Mouse (Mus musculus): ENCODE results near the gene Bhmt2. TPM values are rescaled to one million over a fixed set of nuclear protein-coding genes. Genes with fewer than 3 reads are reported as not detected.
A peak's percentile ranks its signal among the peaks of the same experiment; 100 is the strongest.

Bhmt2 gene
- polyA plus RNA-seq, 1 experiment from 2014 or later, result 162 TPM

DNA sequence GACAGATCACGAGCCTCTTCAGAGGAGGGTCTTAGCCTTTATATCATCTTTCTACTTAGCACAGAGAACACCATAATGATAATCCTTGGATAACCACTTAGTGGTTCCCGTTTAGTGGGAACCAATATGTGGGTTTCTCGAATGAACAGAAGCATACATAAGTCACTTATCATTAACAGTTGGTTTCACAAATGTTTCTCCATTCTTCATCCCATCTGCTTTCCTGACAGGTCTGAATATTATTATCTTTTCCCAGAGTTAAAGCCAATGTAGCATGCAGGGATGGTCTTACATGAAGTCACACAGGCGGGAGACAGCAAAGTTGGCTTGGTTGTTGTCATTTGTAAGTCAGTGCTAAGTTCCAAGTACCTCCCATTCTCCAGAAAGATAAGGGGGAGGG lies 6.5 kb downstream of the Bhmt2 start:
- Histone ChIP-seq H3K4me2 (ENCODE audit: low read depth, low read length) (no peak overlapping the region), H3K4me3 (ENCODE audit: low read depth, low read length) (no peak overlapping the region), H3K9ac (replicated peaks) (no peak overlapping the region), H3K4me1 (ENCODE audit: insufficient read depth) (no peaks in the 10 kb centered on the region), H3K27me3 (ENCODE audit: insufficient read depth, low read length) (no peaks in the 10 kb centered on the region), H3K27ac (ENCODE audit: low read depth) (no peak overlapping the region), H3K9me3 (ENCODE audit: low read length) (no peaks in the 10 kb centered on the region), H3K36me3 (replicated peaks; ENCODE audit: insufficient read depth, low read length) (peaks cover 8% of the 10 kb centered on the region; the same call in 1 of the 2 replicates)
- TF ChIP-seq CTCF (IDR thresholded peaks at IDR 0.05; ENCODE audit: low read depth) (no peak), EP300 (IDR thresholded peaks at IDR 0.05; ENCODE audit: low read depth) (no peak)
- WGBS (ENCODE audit: insufficient replicate concordance), result 81% methylated on average over 4 of the region's 4 CpGs
- no peak for DNase-seq
- no peak for ATAC-seq

DNA sequence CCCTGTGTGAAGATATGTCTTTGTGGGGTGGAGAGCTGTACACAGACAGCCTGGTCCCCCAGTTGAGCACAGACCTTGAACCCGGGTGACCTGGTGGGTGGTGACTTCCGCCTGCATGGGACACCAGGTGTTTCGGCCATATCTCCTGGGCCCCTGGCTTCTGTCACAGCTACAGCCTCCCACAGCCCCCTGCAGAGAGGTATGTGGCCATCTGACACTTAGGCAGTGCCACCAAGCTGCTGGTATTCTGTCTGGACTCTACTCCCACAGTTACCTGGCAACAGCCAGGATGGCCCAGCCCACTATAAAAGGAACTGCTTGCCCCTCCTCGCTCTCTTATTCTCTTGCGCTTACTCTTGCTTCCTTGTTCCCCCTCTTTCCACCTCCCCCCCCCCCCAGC lies 16.2 kb downstream of the Bhmt2 start:
- H3K27ac ChIP-seq (ENCODE audit: low read depth), result no peak overlapping the region
- H3K4me3 ChIP-seq (ENCODE audit: low read depth, low read length), result no peak overlapping the region
- TF ChIP-seq CTCF (IDR thresholded peaks at IDR 0.05; ENCODE audit: low read depth) (no peak), EP300 (IDR thresholded peaks at IDR 0.05; ENCODE audit: low read depth) (no peak)
- H3K9ac ChIP-seq (replicated peaks), result no peak overlapping the region
- no peaks in the 10 kb centered on the region for H3K27me3 ChIP-seq (ENCODE audit: insufficient read depth, low read length)
- ATAC-seq, result no peak
- no peaks in the 10 kb centered on the region for H3K4me1 ChIP-seq (ENCODE audit: insufficient read depth)
- no peaks in the 10 kb centered on the region for H3K9me3 ChIP-seq (ENCODE audit: low read length)
- peaks cover 15% of the 10 kb centered on the region for H3K36me3 ChIP-seq (replicated peaks; ENCODE audit: insufficient read depth, low read length)
- no peak for DNase-seq
- H3K4me2 ChIP-seq (ENCODE audit: low read depth, low read length), result no peak overlapping the region
- WGBS (ENCODE audit: insufficient replicate concordance), result 79% methylated on average over 5 of the region's 5 CpGs

DNA sequence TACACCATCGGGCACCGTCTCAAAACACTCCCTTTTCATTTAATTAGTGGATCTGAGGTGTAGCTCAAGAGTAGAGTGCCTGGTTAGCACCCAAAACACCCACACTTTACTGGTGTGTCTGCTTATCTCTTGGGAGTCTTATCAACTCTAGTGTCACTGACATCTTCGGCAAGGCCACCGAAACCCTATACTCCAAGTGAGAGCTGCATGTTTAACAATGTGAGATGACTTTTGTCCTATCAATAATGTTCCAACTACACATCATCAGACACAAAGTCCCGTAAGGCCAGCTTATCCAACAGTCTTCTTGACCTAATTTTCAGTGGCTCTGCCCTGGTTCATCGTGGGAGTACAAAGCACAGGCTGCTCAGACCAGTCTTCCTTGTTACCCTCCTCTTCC lies 20.7 kb downstream of the Bhmt2 start:
- Histone ChIP-seq H3K9ac (replicated peaks) (no peak overlapping the region), H3K9me3 (ENCODE audit: low read length) (no peaks in the 10 kb centered on the region), H3K27me3 (ENCODE audit: insufficient read depth, low read length) (no peaks in the 10 kb centered on the region), H3K27ac (ENCODE audit: low read depth) (peak overlapping the region; percentile 86), H3K4me2 (ENCODE audit: low read depth, low read length) (no peak overlapping the region), H3K36me3 (replicated peaks; ENCODE audit: insufficient read depth, low read length) (peaks cover 6% of the 10 kb centered on the region), H3K4me3 (ENCODE audit: low read depth, low read length) (no peak overlapping the region), H3K4me1 (ENCODE audit: insufficient read depth) (no peaks in the 10 kb centered on the region)
- 53% methylated on average over 6 of the region's 6 CpGs for WGBS (ENCODE audit: insufficient replicate concordance)
- ATAC-seq, result peak; percentile 22
- DNase-seq, result no peak
- no peak for TF ChIP-seq CTCF (IDR thresholded peaks at IDR 0.05; ENCODE audit: low read depth)
- peak; percentile 81 for TF ChIP-seq EP300 (IDR thresholded peaks at IDR 0.05; ENCODE audit: low read depth)

DNA sequence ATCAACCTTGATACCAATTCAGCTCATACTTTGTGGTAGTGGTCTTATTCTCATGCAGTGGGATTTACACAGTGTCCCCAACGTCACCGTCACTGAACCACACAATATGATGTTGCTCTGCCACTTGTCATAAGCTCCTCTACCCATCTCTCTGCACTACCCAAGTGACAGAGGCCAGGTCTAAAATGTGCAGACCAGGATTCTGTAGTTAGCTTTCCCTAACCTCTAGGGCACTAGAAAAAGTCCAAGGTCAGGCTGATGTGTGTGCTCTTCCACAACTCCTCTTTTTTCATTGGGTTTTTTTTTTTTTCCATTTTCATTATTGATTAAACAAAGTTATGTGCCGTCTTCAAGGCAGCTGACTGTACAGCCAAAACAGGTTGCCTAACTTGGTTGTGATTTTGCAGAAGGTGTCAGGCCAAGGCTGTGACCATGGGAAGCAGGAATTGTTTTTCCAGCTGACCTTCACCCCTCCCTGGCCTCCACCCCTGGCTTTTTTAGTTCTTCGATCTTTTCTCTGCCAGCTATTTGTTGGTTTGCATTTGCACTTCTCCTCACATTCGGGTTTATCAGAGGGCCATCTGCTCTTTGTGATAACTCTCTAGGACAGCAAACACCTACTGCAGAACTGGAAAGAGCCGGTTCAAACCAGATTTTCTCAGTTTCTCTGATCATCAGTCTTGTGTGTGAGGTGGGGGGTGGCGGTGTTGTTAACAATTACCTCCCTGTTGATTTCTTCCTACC lies 25.5 kb downstream of the Bhmt2 start:
- TF ChIP-seq EP300 (IDR thresholded peaks at IDR 0.05; ENCODE audit: low read depth) (peak; percentile 81; the same call in 1 of the 2 replicates), CTCF (IDR thresholded peaks at IDR 0.05; ENCODE audit: low read depth) (no peak)
- Histone ChIP-seq H3K9ac (replicated peaks) (no peak overlapping the region), H3K27ac (ENCODE audit: low read depth) (peak overlapping the region; percentile 95), H3K4me3 (ENCODE audit: low read depth, low read length) (no peak overlapping the region), H3K27me3 (ENCODE audit: insufficient read depth, low read length) (no peaks in the 10 kb centered on the region), H3K4me1 (ENCODE audit: insufficient read depth) (no peaks in the 10 kb centered on the region), H3K4me2 (ENCODE audit: low read depth, low read length) (no peak overlapping the region), H3K36me3 (replicated peaks; ENCODE audit: insufficient read depth, low read length) (no peaks in the 10 kb centered on the region), H3K9me3 (ENCODE audit: low read length) (no peaks in the 10 kb centered on the region)
- DNase-seq (peak; percentile 61), ATAC-seq (peak; percentile 89)
- WGBS (ENCODE audit: insufficient replicate concordance), result 53% methylated on average over 7 of the region's 7 CpGs

DNA sequence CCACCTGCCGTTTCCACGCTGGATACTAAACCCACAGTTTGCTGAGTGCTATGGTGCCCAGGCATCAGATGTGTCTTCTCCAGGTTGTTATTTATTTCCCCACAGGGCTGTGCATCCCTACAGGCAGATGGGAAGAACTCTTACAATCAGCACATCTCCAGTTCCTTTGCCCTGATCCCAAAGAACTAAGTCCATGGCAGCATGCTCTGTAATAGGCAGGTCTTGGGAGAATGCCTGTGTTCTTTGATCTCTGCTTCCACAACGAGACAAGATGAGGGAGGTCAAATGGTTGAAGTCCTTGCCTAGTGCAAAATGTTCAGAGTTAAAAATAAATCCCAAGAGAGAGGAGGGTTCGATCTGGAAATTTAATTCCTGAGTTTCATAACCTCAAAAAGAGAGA lies 34.5 kb downstream of the Bhmt2 start:
- H3K27ac ChIP-seq (ENCODE audit: low read depth), result peak overlapping the region; percentile 39; the same call in 1 of the 2 replicates
- ATAC-seq, result no peak

DNA sequence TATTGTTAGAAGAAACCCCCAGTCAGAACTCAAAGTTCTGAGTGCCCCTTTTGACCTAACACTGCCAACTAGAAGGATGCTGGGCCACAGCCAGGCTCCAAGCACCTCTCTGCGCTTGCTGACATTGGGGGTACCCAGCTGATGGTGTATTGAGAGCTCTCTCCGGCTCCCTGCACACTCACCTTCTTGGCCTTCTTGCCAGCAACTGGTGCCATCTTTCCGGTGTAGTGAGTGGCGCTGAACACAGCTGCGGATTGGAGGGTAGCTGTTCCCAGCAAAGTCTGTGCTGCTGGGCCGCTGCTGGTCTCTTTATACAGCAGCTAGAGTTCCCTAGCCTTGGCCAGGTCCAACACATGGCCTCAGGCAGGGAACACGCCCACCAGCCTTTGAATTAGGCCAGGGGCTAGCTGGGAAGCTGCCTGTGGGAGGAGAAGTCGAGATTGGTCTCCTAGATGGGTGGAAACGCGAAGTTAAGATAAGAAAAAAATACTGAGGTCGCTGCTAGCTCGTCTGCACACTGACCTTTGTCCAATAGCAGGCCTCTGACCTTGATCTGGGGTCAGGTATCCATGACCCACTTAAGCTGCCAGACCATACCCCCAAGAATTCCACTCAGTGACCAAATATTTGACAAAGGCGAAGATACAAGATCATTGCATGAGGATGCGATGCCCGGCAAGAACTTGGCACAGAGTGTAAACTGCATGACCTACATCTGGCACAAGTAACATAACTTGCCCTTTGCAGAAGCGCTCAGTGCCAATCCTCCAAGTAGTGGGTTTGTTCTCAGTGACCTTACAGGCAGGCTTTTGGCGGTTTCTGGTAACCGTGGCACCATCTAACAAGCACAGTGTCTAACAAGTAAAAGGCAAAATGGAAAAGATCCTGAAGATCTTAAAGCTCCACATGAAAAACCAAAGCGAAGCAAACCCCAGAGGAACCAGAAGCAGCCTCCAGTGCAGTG lies 36.5 kb downstream of the Bhmt2 start, which contains the start of gene Bhmt:
Gene Bhmt, minus strand, starts transcription at position 680 of the 964 bp plus-strand sequence.
- Histone ChIP-seq H3K27me3 (ENCODE audit: insufficient read depth, low read length) (no peaks in the 10 kb centered on the region), H3K4me3 (ENCODE audit: low read depth, low read length) (peak within 1 kb of the TSS; percentile 43), H3K9ac (replicated peaks) (peak within 1 kb of the TSS; percentile 72), H3K36me3 (replicated peaks; ENCODE audit: insufficient read depth, low read length) (no peaks in the 10 kb centered on the region), H3K4me2 (ENCODE audit: low read depth, low read length) (peak within 1 kb of the TSS; percentile 68), H3K27ac (ENCODE audit: low read depth) (peak within 1 kb of the TSS; percentile 89), H3K4me1 (ENCODE audit: insufficient read depth) (peaks cover 3% of the 10 kb centered on the region), H3K9me3 (ENCODE audit: low read length) (no peaks in the 10 kb centered on the region)
- 59% methylated on average over 19 of the region's 19 CpGs for WGBS (ENCODE audit: insufficient replicate concordance)
- DNase-seq (peak; percentile 58), ATAC-seq (peak; percentile 83)
- TF ChIP-seq CTCF (IDR thresholded peaks at IDR 0.05; ENCODE audit: low read depth) (no peak), EP300 (IDR thresholded peaks at IDR 0.05; ENCODE audit: low read depth) (peak; percentile 72)

More for the DNA sequence above, 34.5 kb downstream of the Bhmt2 start:
- H3K27me3 ChIP-seq (ENCODE audit: insufficient read depth, low read length), result no peaks in the 10 kb centered on the region
- H3K36me3 ChIP-seq (replicated peaks; ENCODE audit: insufficient read depth, low read length), result no peaks in the 10 kb centered on the region
- no peak overlapping the region for H3K4me3 ChIP-seq (ENCODE audit: low read depth, low read length)
- H3K4me1 ChIP-seq (ENCODE audit: insufficient read depth), result peaks cover 3% of the 10 kb centered on the region
- TF ChIP-seq CTCF (IDR thresholded peaks at IDR 0.05; ENCODE audit: low read depth) (no peak), EP300 (IDR thresholded peaks at IDR 0.05; ENCODE audit: low read depth) (no peak)
- H3K9ac ChIP-seq (replicated peaks), result no peak overlapping the region
- 50% methylated on average over 4 of the region's 4 CpGs for WGBS (ENCODE audit: insufficient replicate concordance)
- no peaks in the 10 kb centered on the region for H3K9me3 ChIP-seq (ENCODE audit: low read length)
- no peak for DNase-seq
- H3K4me2 ChIP-seq (ENCODE audit: low read depth, low read length), result no peak overlapping the region

Measured in liver, postnatal 0 days (tissue).